Mouse (Mus musculus): ENCODE data around the gene Wbp1l.

The Wbp1l gene

GRCm38 (mm10) chr19:46631637-46632036 is 32.8 kb downstream of the Wbp1l start:
- no peak for DNase-seq

GRCm38 (mm10) chr19:46635766-46636165 is 36.9 kb downstream of the Wbp1l start:
- no peak for DNase-seq

GRCm38 (mm10) chr19:46637598-46637997 is 38.7 kb downstream of the Wbp1l start:
- DNase-seq, result no peak

GRCm38 (mm10) chr19:46639053-46639452 is 40.2 kb downstream of the Wbp1l start:
- DNase-seq, result no peak

GRCm38 (mm10) chr19:46639496-46639895 is 40.6 kb downstream of the Wbp1l start:
- no peak for DNase-seq

- DNase-seq, result no peak
Measured at GRCm38 (mm10) chr19:46640780-46641179, 41.9 kb downstream of the Wbp1l start.

GRCm38 (mm10) chr19:46641420-46642085 is 42.7 kb downstream of the Wbp1l start:
- DNase-seq, result peak in 1 of 2 experiments; percentile 39

GRCm38 (mm10) chr19:46642136-46642753 is 43.4 kb downstream of the Wbp1l start:
- no peak for DNase-seq

DNA sequence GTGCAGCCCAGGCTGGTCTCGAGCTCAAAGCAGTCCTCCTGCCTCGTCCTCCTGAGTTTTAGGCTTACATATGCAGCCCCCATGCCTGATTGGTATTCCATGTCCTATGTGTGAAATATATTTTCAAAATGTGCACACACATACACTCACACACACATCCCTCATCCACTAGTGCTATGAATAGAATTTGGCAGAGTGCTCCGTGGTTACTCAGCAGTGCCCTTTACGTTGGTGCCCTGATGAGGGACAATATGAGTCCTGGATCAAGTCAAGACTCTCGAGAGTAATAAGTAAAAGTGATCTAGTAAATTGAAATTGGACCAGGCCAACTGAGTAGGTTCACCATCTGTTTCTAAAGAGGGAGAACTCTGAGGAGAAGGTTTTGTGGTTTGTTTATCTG is 44.4 kb downstream of the Wbp1l start:
- peak; percentile 37 to 44 for DNase-seq

DNA sequence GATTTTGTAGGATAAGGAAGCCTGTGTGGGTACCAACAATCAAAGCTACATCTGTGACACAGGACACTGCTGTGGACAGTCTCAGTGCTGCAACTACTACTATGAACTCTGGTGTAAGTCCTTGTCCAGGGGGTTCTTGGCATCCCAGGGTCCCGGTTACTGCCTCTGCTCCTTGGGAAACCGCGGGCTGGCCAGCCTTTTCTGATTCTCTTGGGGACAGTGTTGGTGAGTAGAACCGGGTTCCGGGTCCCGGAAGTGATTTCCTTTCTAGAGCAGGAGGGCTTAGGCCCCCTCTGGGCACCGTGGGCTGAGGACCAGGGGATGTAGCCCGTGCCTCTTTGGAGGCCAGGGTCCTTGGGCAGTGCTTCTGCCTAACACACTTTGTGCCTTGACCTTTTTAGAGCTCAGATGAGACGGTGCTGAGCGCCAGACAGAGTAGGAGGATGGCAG is 45.5 kb downstream of the Wbp1l start:
- no peak for DNase-seq

GRCm38 (mm10) chr19:46644793-46645602 is 46.1 kb downstream of the Wbp1l start:
- DNase-seq, result peak; percentile 36 to 57

DNA sequence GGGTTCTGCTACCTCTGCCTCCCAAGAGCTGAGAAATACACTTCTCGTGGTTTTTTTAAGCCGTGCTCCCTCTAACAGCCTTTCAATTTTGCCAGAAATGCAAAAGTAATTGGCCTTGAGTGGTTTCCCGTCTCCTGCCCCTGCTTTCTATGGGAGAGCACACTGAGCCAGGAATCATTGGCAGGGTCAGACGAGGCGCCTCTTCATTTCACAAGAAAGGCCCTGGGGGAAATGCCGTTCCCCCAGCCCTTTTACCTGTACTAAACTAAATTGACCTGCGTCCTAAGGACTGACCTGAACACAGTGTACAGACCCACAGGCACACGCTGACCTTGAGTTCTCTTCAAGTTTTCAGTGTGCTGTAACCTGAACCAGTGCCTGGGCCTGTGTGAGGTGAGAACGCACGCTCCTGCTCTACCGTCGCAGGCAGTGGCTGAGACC is 47.2 kb downstream of the Wbp1l start:
- DNase-seq, result no peak

- no peak for DNase-seq
Measured at GRCm38 (mm10) chr19:46647254-46647653, 48.4 kb downstream of the Wbp1l start.

DNA sequence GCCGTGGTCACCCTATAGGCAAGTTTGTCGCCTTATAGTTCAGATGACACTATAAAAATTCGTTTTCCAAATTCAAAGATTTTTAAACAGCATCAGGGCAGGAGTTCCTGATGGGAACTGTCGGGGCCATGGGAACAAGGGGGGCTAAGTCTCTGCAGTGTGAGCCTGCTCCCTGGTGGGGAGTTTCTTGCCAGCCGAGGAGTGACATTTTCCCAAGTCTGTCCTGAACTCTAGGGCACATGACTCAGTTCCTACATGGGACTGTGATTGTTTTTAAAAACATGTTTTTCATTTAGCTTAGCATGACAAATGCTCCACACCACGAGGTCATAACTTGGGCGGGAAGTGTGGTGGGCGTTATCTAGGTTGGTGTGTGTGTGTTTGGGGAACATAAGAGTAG is 49.0 kb downstream of the Wbp1l start:
- DNase-seq, result no peak

- DNase-seq, result no peak
Measured at GRCm38 (mm10) chr19:46648565-46648964, 49.7 kb downstream of the Wbp1l start.

GRCm38 (mm10) chr19:46653188-46653587 is 54.3 kb downstream of the Wbp1l start:
- DNase-seq, result no peak

GRCm38 (mm10) chr19:46653616-46654235 is 54.8 kb downstream of the Wbp1l start:
- DNase-seq, result no peak

- no peak for DNase-seq
Measured at GRCm38 (mm10) chr19:46655626-46656025, 56.7 kb downstream of the Wbp1l start.

GRCm38 (mm10) chr19:46656151-46656840 is 57.4 kb downstream of the Wbp1l start:
- no peak for DNase-seq

- peak in 1 of 2 experiments; percentile 51 for DNase-seq
Measured at GRCm38 (mm10) chr19:46657339-46658020, 58.6 kb downstream of the Wbp1l start.

GRCm38 (mm10) chr19:46658348-46658747 is 59.5 kb downstream of the Wbp1l start:
- DNase-seq, result no peak

GRCm38 (mm10) chr19:46658851-46659250 is 60.0 kb downstream of the Wbp1l start:
- no peak for DNase-seq
